Mouse (Mus musculus) kidney, postnatal 25 days (tissue): ENCODE data around the gene Mtap.

ENCODE experiments used
- DNase-seq, 2 experiments: peaks; one replicate each; pipeline ENCODE4 v3.0.0; 2021; ENCODE audit warnings: mixed read lengths in 2 of 2

Gene Mtap

GRCm38 (mm10) chr4:89136906-89137541 is at the start of gene Mtap:
TSS of gene Mtap (plus strand) at chr4:89137122.
- peak; percentile 87 to 93 for DNase-seq

DNA sequence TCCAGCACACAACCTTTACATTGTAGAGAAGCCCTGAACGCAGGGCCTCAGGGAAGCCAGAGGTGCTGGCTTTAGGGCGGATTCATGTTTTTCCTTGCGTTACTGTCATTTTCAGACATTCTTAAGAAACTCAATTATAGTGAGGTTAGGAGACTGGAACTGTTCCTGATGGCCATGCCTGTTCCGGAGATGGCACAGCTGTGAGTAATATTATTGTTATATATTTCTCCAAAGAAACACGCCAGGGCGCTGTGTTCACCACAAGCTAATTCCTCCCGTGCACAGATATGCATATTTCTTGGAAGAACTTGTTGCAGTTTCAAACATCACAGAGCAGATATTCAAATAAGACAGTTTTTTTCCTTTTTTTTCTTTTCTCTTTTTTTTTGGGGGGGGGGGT is 47.8 kb upstream of the Mtap start:
- DNase-seq = no peak

DNA sequence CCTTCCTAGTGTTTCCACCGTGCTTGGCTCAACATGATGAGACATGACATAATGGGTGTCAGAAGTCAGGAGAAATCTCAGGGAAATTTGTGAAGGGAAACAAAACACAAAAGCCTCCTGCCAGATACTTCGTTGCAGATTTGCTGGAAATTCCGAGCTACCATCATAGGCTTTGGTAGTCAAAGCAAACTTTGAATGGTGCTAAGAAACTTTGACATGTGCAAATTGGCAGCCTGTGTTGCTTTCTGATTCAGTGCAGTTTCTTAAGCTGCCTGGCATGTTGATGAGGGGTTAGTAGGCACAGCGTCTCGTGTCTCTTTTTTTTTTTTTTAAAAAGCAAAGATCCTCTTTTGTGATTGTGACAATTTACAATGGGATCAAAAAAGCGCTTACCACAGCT is 46.7 kb upstream of the Mtap start:
- DNase-seq = no peak

GRCm38 (mm10) chr4:89092153-89092552 is 44.8 kb upstream of the Mtap start:
- no peak for DNase-seq

DNA sequence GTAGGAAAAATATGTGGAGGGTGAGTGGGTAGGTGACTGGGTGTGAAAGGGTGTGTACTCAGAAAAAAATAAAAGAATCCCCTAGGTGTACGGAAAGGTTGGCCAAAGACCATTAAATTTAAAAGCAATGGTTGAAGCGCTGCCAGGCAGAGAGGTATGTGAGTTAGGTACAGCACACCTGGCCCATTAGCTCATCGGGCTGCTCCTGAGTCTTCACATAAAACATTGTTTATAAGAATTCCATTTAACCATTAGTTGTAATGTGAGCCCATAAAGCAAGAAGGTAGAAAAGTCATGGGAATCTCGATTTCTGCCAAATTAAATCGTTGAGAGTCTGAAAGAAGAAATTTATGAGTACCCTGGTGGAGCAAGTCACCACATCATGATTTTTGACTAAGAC is 42.1 kb upstream of the Mtap start:
- no peak for DNase-seq

DNA sequence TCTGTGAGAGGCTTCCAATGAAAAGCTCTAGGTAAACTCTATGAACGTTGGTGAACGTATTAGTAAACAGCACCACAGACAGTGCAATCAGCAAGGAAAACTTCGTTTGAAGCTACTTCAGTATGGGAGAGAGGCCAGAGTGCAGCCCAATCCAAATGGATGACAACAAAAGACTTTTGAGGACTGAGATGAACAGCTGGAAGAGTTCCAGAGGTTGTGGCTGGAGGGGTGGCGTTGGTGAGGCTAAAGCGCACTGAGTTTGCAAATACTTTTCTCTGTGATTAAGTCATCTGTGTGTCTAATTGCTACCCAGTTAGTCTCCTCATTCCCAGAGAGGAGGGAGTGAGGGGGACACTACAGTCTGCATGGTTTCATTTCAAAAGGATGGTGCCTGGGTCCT is 38.7 kb upstream of the Mtap start:
- no peak for DNase-seq

- DNase-seq = no peak
Observed at GRCm38 (mm10) chr4:89101276-89101675, 35.6 kb upstream of the Mtap start.

DNA sequence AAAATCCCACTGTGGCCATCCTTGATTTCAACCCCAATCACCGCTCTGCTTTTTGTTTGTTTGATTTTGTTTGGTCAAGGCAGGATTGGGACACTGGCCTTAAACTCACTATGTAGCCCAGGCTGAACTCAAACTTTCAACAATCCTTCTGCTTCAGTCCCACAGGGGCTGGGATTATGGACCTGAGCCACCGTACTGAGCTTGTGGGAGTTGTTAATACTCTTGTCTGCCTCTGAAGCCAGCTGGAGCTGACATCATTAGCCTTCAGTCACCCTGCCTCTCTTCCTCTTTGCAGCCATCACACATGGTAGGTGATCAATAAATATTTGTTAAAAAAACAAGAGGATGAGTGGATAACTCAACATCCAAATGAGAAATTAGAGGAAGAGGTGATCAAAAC is 34.6 kb upstream of the Mtap start:
- DNase-seq = no peak

- peak; percentile 32 to 38 for DNase-seq
Observed at GRCm38 (mm10) chr4:89105486-89105885, 31.4 kb upstream of the Mtap start.

DNA sequence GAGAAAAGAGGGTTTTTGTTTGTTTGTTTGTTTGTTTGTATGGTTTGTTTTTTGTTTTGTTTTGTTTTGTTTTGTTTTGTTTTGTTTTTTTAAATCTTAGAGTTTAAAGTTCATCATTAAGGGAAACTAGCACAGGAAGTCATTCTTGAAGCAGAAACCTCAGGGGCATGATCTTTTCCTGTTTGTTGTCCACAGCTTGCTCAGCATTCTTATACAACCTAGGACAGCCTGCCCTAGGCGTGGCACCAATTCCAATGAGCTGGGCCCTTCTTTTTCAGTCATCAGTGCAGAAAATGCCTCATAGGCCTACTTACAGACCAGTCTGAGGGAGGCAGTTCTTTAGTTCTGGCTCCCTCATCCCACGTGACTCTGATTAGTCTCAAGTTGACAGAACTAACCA is 30.4 kb upstream of the Mtap start:
- DNase-seq = peak in 1 of 2 experiments; percentile 26

DNA sequence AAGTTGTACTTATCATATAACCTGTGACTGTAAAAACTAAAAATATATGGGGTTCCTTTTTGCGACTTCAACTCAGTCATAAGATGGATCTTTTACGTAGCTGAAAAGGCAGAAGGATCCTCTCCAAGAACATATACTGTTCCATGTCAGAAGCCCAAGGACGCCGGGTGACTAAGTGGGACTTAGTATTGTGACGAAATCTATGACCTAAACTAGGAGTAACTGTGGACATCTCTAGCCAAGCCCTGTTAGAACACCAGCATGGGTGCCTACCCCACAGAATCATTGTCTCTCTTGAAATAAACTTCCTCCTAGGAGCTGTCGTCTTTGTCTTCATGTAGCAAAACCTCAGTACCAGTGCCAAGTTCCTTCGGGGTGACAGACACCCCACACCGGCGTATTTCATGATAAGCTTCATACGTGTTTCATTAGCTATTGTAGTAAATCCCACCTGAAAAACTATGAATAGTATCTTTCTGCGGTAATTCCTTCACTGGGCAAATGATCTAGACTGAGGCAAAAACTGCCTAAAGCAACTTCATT is 24.7 kb upstream of the Mtap start:
- DNase-seq = no peak

DNA sequence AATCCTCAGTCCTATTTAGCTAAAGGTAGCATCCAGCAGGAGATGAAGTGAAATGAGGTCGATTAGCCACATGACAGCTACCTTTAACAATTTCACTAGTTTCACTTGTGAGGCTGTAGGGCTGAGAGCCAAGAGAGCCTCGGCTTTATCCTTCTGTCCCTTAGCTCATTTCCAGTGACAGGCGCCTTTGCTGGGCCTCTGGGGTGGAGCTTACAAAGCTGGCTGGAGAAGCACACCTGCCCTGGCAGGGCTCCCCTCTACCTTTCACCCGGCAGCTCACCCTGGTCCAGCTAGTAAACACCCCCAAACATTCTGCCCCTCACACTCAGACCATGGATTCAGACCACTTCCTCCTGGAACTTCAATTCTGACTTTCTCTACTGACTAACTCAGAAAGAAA is 24.1 kb upstream of the Mtap start:
- DNase-seq = no peak

- DNase-seq = no peak
Observed at GRCm38 (mm10) chr4:89116006-89116405, 20.9 kb upstream of the Mtap start.

DNA sequence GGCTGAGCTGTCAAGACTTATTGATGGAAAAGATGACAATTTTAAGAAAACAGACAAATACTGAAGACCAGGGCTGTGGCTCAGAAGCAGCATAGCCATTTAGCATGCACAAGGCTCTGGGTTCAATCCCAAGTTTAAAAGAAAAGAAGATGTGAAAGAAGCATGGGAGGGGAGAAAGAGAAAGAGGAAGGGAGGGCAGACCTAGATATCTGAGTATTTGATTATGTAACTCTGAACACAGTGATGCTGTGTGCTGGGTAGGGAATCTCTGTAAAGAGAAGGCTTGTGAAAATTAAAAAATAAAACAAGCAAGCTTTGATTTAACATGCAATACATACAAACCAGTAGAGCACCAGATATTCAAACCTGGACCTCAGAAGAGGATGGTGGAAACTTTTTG is 17.0 kb upstream of the Mtap start:
- DNase-seq = no peak

- DNase-seq = no peak
Observed at GRCm38 (mm10) chr4:89120353-89120752, 16.6 kb upstream of the Mtap start.

- DNase-seq = no peak
Observed at GRCm38 (mm10) chr4:89123446-89124243, 13.3 kb upstream of the Mtap start.

DNA sequence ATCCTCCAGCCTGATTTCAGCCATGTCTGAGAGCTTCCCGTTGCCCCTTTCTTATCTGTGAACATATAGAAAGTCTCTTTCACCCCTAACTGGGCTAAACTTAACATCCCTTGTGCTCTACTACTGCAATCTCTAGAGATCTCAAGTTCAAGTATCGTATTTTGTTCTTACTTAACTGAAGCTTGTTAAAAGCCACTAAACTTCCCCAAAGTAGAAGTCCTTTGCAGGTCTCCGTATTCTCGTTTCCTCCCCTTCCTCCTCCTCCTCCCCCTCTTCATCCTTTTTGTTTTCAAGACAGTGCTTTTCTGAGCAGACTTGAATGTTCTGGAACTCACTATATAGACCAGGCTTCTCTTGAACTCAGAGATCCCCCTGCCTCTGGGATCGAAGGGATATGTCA is 9.2 kb upstream of the Mtap start:
- DNase-seq = no peak

DNA sequence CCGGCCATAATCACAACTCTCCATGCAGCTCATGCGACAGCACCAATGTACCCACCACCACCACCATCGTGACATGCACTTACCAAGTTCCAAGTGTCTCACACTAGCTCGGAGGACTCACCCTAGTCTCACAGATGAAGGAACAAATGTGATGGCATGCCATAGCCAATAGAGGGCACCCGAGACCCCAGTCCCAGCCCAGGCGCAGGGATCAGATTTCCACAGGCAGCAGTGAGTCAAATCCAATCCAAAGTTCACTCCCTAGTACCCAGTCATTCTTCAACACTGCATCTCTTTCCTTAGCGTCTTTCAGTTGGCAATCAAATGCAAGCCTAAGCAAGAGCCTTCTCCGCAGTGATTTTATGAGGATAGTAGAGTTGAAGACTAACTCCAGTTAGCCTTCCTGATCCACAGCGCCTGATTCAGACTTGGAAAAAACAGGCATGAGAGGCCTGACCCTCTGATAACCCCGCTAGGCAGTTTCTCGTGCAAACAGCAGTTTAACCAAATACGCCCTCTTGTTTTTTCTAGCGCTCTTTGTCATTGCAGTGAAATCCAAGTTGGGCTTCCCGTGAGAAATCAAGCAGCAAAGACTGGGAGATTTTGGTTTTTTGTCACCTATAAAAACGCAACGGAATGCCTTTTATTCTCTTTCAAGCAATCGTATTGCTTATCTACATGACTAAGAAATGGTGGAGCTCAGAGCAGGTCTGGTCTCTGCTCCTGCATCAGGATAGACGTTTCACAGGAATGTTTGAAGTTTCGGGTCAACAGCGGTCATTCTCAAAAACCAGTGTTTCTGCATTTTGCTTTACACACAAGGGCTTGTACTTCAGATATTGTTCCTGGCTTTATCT is 8.6 kb upstream of the Mtap start:
- DNase-seq = peak; percentile 56 to 64

- DNase-seq = no peak
Observed at GRCm38 (mm10) chr4:89128937-89129277, 8.0 kb upstream of the Mtap start.

DNA sequence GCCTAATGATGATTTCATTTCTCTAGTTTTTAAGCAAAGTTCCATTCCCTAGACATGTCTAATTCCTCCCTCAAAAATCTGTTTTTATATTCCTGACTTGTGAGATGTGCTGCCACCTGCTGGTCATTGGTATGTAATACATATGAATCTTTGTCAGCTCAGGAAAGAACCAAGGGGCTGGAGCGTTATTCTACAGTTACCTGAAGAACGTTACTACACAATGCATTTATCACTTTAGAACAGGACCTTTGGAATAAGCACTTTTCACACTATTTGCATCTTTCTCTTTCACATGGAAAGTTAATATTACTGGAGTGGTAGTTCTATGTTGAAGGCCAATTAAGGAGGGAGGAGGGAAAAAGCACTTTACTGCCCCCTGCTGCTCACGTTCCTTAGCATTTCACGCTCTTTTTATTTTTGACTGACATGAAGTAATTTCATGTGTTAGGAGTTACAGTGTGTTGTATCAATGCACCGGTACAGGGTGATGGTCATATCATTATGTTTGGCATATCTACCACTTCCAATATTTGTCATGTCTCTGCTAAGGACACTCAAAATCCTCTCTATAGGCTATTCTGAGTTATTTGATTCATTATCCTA is 7.5 kb upstream of the Mtap start:
- peak; percentile 58 to 86 for DNase-seq

- no peak for DNase-seq
Observed at GRCm38 (mm10) chr4:89131795-89132194, 5.1 kb upstream of the Mtap start.

- DNase-seq = no peak
Observed at GRCm38 (mm10) chr4:89136356-89136755, 566 bp upstream of the Mtap start.
